Mouse (Mus musculus) right cerebral cortex, adult 2 months (tissue): ENCODE data around the gene Gbx1.

Source experiments
- DNase-seq, 2 experiments: peaks; one replicate each; pipeline ENCODE4 v3.0.0; 2021 to 2022; ENCODE audit warnings: low spot score in 2 of 2

The Gbx1 gene

GRCm38 (mm10) chr5:24477909-24478308 lies 49.1 kb downstream of the Gbx1 start:
- no peak for DNase-seq

- no peak for DNase-seq
Measured at GRCm38 (mm10) chr5:24475476-24476241, 51.3 kb downstream of the Gbx1 start.

GRCm38 (mm10) chr5:24474723-24475261 lies 52.2 kb downstream of the Gbx1 start:
- peak; percentile 72 to 75 for DNase-seq

GRCm38 (mm10) chr5:24474025-24474722 lies 52.8 kb downstream of the Gbx1 start:
- no peak for DNase-seq

GRCm38 (mm10) chr5:24472884-24473619 lies 54.0 kb downstream of the Gbx1 start:
- DNase-seq: no peak

GRCm38 (mm10) chr5:24470600-24470999 lies 56.4 kb downstream of the Gbx1 start:
- peak; percentile 77 to 86 for DNase-seq

GRCm38 (mm10) chr5:24466762-24467161 lies 60.2 kb downstream of the Gbx1 start:
- DNase-seq: no peak

GRCm38 (mm10) chr5:24455613-24456012 lies 71.4 kb downstream of the Gbx1 start:
- no peak for DNase-seq

- no peak for DNase-seq
Measured at GRCm38 (mm10) chr5:24455076-24455475, 71.9 kb downstream of the Gbx1 start.

- no peak for DNase-seq
Measured at GRCm38 (mm10) chr5:24453985-24454303, 73.1 kb downstream of the Gbx1 start.

GRCm38 (mm10) chr5:24453283-24453984 lies 73.6 kb downstream of the Gbx1 start:
- peak in 1 of 2 experiments; percentile 30 for DNase-seq
